Mouse (Mus musculus) spleen, postnatal 4 days (tissue): ENCODE measurements around the gene Cxcr5.
A peak's percentile ranks its signal among the peaks of the same experiment; 100 is the strongest.

Source experiments
- DNase-seq, 2 experiments: peaks; one replicate each; pipeline ENCODE4 v3.0.0; 2022; ENCODE audit warnings: low spot score in 2 of 2

The Cxcr5 gene

DNA sequence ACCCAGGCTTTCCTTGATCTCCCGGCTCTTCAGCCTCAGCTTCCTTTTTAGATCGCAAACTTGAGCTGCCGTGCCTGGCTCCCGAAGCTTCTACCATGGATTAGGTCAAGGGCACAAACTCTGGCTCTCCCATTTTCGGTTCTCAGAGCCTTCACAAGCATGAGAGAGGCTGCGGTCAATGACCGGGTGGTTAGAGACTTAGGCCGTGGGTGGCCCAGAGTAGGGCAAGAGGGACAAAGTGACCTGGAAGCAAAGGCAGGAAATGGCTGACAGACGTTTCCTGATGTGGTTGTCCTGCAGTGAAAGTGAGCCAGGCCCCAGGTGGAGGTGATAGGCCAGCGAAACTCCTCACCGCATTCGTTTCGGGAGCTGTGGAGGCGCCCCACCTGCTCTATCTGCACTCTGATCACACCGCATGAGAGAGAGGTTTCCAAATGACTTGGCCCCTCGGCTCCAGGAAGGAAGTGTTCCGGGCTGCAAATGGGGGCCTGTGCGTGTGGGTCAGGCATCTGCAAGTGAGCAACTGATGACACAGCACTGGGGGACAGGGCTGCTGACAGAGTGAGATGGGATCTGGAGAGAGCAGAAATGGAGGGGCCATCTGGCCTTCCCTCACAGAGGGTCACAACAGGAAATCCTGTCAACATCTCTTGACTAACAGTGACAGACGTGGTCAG is 23.9 kb downstream of the Cxcr5 start:
- DNase-seq = no peak

GRCm38 (mm10) chr9:44532991-44533580 is 28.6 kb downstream of the Cxcr5 start:
- no peak for DNase-seq

- no peak for DNase-seq
Observed at GRCm38 (mm10) chr9:44528340-44528739, 33.3 kb downstream of the Cxcr5 start.

GRCm38 (mm10) chr9:44526337-44527112 is 35.2 kb downstream of the Cxcr5 start:
- DNase-seq = peak; percentile 58 to 73

GRCm38 (mm10) chr9:44525589-44525988 is 36.1 kb downstream of the Cxcr5 start:
- no peak for DNase-seq

GRCm38 (mm10) chr9:44525001-44525400 is 36.7 kb downstream of the Cxcr5 start:
- no peak for DNase-seq

- DNase-seq = no peak
Observed at GRCm38 (mm10) chr9:44524235-44524826, 37.3 kb downstream of the Cxcr5 start.

- DNase-seq = no peak
Observed at GRCm38 (mm10) chr9:44523686-44524085, 38.0 kb downstream of the Cxcr5 start.

GRCm38 (mm10) chr9:44521927-44522326 is 39.8 kb downstream of the Cxcr5 start:
- DNase-seq = no peak

GRCm38 (mm10) chr9:44518068-44518467 is 43.6 kb downstream of the Cxcr5 start:
- no peak for DNase-seq

DNA sequence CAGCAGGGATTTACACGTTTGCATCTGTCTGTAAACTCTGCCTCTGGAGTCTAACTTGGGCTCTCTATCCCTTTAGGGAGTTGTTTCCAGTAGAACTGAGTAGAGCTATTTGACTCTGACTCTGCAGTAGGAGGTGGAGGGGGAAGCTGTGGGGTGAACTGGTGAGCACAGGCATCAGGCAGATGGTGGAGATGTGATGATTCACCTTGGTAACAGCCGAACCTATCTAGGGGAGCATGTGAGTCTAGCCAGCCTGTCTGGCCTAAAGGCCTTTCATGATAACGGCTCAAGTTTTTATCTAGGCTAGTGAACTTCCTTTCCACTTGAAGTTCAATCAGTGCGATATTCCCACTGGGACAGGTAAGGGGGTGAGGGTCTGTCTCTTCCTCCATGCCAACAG is 44.3 kb downstream of the Cxcr5 start:
- DNase-seq = no peak

DNA sequence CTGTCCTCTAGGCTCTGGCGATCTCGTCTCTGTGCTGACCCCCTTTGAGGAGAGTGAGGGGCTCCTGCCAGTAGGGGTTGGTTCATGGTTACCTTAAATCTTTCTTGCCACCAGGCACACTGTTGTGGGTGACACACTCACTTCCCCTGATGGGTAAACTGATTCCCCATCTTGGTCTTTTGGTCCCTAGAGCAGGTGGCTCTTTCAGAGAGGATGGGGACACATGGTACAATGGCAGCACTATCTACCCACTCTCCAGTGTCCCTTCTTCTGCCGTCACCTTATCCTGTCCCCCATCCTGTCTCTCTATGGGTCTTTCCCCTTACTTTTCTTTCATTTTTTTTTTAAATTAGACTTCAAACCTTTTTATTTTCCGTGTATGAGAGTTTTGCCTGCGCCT is 45.8 kb downstream of the Cxcr5 start:
- DNase-seq = no peak

DNA sequence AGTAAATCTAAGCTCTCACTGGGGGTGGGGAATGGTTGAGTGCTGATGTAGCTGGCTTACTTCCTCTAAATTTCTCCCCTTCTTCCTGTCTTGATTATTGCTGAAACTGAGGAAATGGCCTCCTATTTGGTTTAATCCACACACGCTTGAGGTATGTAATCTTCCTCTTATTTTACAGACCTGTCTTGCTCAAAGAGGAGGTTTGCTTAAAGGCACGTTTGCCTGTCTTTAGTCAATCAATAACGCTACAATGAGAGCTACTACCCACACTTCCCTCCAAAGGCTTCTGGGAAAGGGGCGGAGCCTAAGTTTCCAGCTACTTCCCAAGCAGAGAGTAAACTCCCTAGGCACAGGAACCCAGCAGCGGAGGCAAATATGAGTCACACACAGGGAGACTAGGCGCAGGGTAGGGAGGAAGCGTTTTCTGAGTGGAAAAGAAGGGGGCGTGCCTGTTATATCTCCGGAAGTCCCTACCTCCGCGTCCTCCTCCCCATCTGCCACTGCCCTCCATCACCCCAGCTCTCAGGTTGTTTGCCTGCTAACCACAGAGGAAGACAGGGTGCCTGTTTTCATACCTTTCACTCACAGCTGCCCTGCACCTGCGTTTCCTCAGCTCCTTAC is 46.4 kb downstream of the Cxcr5 start:
- peak in 1 of 2 experiments; percentile 33 for DNase-seq

DNA sequence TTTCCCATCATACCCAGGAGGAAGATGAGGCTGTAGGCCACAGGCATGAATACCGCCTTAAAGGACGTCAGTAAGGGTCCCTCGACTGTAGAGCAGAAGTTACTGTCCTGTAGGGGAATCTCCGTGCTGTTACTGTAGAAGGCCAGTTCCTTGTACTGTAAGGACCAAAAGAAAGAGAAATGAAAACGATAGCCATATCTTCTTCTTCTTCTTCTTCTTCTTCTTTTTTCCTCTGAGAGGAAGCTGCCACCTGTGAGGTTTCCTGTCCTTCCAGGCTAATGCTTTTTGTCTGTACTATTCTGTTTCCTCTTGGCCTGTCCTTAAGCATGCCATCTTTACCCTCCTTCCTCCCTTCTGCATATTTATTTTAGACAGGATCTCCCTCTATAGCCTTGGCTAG is 47.5 kb downstream of the Cxcr5 start:
- no peak for DNase-seq

DNA sequence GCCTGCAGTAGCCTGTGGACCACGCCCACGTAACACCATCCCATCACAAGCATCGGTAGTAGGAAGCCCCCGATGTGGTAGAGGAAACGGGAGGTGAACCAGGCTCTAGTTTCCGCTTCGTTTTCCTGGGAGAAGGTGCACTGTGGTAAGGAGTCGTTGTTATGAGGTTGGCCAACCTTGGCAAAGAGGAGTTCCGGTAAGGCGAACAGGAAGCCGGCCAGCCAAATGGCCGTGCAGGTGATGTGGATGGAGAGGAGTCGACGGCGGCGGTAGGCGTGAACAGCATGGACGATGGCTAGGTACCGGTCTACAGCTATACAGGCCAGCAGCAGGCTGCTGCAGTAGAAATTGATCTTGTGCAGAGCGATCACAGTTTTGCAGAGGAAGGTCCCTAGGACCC is 48.1 kb downstream of the Cxcr5 start:
- no peak for DNase-seq

- peak in 1 of 2 experiments; percentile 23 for DNase-seq
Observed at GRCm38 (mm10) chr9:44513121-44513520, 48.6 kb downstream of the Cxcr5 start.

GRCm38 (mm10) chr9:44512717-44513003 is 49.0 kb downstream of the Cxcr5 start:
- DNase-seq = no peak

- peak in 1 of 2 experiments; percentile 54 for DNase-seq
Observed at GRCm38 (mm10) chr9:44511935-44512716, 49.6 kb downstream of the Cxcr5 start.

DNA sequence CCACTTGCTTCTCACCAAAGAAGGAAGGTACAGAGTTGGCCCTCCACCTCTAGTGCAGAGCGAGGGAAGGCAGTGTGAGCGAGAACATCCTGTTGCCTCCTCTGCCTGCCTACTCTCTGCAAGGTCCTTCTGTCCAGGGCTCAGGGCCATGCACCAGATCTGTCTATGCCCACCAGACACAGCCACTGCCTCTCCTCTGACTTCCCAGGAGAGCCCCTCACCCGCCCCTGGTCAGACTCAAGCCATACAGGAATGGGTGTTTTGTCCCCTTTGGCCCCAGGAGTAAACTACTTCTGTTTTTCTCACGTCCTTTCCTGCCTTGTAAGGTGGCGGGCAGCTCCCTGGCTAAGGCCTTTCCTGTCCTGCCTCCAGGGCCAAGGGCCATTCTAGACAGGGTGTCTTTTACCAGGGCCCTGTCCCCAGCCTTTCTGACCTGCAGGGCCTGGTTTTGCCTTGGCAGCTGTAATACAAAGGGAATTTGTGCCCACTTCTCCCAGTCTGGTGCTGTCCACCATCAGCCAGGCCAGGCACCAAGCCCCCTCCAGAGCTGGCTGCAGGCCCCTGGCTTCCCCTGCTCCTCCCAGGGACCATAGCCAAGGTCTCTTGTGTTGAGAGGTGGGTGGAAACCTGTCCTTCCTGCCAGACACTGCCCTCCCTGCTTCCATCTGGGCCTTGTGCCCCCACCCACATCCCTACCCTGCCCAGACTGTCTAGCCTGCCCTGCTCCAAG is 50.6 kb downstream of the Cxcr5 start:
- no peak for DNase-seq

DNA sequence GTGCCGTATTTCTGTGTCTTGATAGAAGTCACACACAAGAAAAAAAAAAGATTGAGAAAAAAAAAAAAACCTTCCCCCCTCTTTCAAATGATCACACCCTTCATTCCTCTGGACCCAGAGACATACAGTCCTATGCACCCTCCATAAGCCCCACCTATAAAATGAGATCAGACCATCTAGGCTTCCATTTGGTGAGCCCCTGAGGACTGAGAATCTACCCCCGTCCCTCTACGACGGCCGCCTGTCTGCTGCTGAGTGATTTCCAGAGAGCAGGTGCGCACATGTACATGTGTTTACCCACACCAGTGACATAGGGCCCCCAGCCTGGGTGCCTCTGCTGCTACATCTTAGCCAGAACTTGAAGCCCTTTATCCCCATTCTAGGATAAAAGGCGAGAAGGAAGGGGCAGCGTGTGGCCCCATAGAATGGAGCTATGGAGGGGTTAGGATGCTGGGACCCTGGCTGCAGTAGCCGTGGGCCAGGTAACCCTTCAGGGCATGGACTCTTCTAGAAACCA is 51.3 kb downstream of the Cxcr5 start:
- DNase-seq = no peak
